Mouse (Mus musculus): ENCODE measurements around the gene Terb2.

Terb2 gene

GRCm38 (mm10) chr2:122233759-122234557 lies 47.9 kb downstream of the Terb2 start:
- DNase-seq, result peak; percentile 54

- peak; percentile 89 for DNase-seq
Measured at GRCm38 (mm10) chr2:122234611-122235288, 48.7 kb downstream of the Terb2 start, which contains the start of gene Sord. Gene Sord, plus strand, starts transcription at chr2:122234749.

GRCm38 (mm10) chr2:122235425-122235824 lies 49.4 kb downstream of the Terb2 start:
- peak; percentile 76 for DNase-seq

- DNase-seq, result peak; percentile 64
Measured at GRCm38 (mm10) chr2:122236321-122236720, 50.2 kb downstream of the Terb2 start.

- DNase-seq, result no peak
Measured at GRCm38 (mm10) chr2:122237891-122238470, 51.9 kb downstream of the Terb2 start.

- no peak for DNase-seq
Measured at GRCm38 (mm10) chr2:122240735-122241134, 54.7 kb downstream of the Terb2 start.

GRCm38 (mm10) chr2:122241226-122241625 lies 55.2 kb downstream of the Terb2 start:
- peak; percentile 21 for DNase-seq

- DNase-seq, result peak; percentile 50
Measured at GRCm38 (mm10) chr2:122241935-122242334, 55.9 kb downstream of the Terb2 start.

GRCm38 (mm10) chr2:122243671-122244131 lies 57.6 kb downstream of the Terb2 start:
- DNase-seq, result peak; percentile 88

- DNase-seq, result no peak
Measured at GRCm38 (mm10) chr2:122247786-122248185, 61.7 kb downstream of the Terb2 start.

GRCm38 (mm10) chr2:122255997-122256396 lies 69.9 kb downstream of the Terb2 start:
- DNase-seq, result no peak
